Mouse (Mus musculus) megakaryocyte, embryonic 14.5 days (primary cell): ENCODE data around the gene Olfr826. TPM values are rescaled to one million over a fixed set of nuclear protein-coding genes. Genes with fewer than 3 reads are reported as not detected.
"Not testable (repeated sequence)": the region's sequence is repeated elsewhere in the genome, so short reads cannot be mapped to it uniquely, and the experiment has no call there.

Source experiments
- H3K27me3 ChIP-seq: replicated peaks from 2 replicates; pipeline ENCODE3; 2012; ENCODE audit warnings: inconsistent platforms
- H3K36me3 ChIP-seq: replicated peaks from 2 replicates; pipeline ENCODE3; 2012; ENCODE audit warnings: low read length, inconsistent platforms, mixed read lengths
- H3K4me1 ChIP-seq: 2 replicates; pipeline ENCODE4 v1.6.1; 2012; ENCODE audit warnings: inconsistent platforms
- H3K4me3 ChIP-seq: replicated peaks from 2 replicates; pipeline ENCODE3; 2012; ENCODE audit warnings: moderate library complexity, mild to moderate bottlenecking, inconsistent platforms
- H3K9me3 ChIP-seq: 2 replicates; pipeline ENCODE4 v1.6.1; 2012; ENCODE audit warnings: inconsistent platforms
- FLI1 ChIP-seq: IDR thresholded peaks from 2 replicates; pipeline ENCODE4 v1.6.1; 2012; ENCODE audit warnings: low read length, inconsistent platforms, mixed read lengths
- GATA1 ChIP-seq: IDR thresholded peaks from 3 replicates; pipeline ENCODE4 v1.6.1; 2012; ENCODE audit warnings: mixed read lengths, low read length, inconsistent platforms, borderline replicate concordance
- polyA plus RNA-seq: library from polyadenylated mRNA; stranded (reverse); fragments of >175 nt; gene quantifications from 2 replicates; pipeline ENCODE4 v1.2.3, GENCODE M21; 2012; ENCODE audit warnings: low replicate concordance; ENCODE audit not compliant: insufficient read depth

Olfr826 gene
- polyA plus RNA-seq, result not detected in 2 replicates

DNA sequence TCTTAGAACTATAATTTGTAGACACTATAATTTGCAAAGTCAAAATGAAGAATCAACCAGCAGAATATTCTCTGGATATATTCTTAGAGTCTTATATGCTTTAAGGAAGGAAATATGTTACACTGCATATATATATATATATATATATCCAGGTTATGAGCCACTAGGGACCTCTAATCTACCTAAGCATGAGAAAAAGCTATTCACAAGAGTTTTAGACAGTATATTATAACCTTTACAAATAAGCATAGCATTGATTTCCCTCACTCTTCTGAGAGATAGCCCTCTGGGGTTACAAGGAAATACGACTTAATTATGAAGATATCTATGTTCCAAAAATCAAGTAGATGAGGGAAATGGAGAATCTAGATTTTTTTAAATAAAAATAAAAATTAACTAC is at the start of gene Olfr826:
Gene Olfr826, minus strand, starts transcription at position 101 of the 400 bp plus-strand sequence.
- Histone ChIP-seq H3K36me3 (no peaks in the 10 kb centered on the region), H3K4me1 (no peaks in the 10 kb centered on the region), H3K27me3 (no peaks in the 10 kb centered on the region), H3K4me3 (no peak within 1 kb of the TSS), H3K9me3 (no peaks in the 10 kb centered on the region)
- TF ChIP-seq FLI1 (no peak), GATA1 (no peak)

- Histone ChIP-seq H3K36me3 (no peaks in the 10 kb centered on the region), H3K9me3 (no peaks in the 10 kb centered on the region), H3K27me3 (no peaks in the 10 kb centered on the region), H3K4me3 (no peak overlapping the region), H3K4me1 (no peaks in the 10 kb centered on the region)
- TF ChIP-seq FLI1, result no peak
- no peak for TF ChIP-seq GATA1
Observed at GRCm38 (mm10) chr10:130232117-130232516, 48.1 kb upstream of the Olfr826 start.

DNA sequence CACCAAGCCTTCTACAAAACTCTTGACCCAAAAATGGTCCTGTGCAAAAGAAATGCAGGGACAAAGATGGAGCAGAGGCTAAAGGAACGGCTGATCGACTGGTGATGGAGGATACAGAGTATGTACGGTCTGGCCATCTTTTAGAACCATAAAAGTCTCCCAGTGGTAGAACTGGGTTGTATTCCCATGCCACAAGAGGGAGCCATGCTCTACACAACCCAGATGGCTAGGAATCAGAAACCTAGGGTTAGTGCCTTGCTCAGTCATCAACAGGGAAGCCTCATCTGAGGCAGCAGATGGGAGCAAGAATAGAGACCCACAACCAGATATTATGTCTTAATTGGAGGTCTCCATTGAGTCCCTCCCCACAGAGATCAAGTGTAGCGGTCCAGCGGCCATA is 45.6 kb upstream of the Olfr826 start:
- no peaks in the 10 kb centered on the region for H3K9me3 ChIP-seq
- H3K4me1 ChIP-seq, result no peaks in the 10 kb centered on the region
- no peaks in the 10 kb centered on the region for H3K36me3 ChIP-seq
- no peak for TF ChIP-seq FLI1
- no peak for TF ChIP-seq GATA1
- no peak overlapping the region for H3K4me3 ChIP-seq
- H3K27me3 ChIP-seq, result no peaks in the 10 kb centered on the region

- no peaks in the 10 kb centered on the region for H3K4me1 ChIP-seq
- TF ChIP-seq GATA1 (no peak), FLI1 (no peak)
- H3K27me3 ChIP-seq, result no peaks in the 10 kb centered on the region
- H3K9me3 ChIP-seq, result no peaks in the 10 kb centered on the region
- no peaks in the 10 kb centered on the region for H3K36me3 ChIP-seq
- H3K4me3 ChIP-seq, result no peak overlapping the region
Observed at GRCm38 (mm10) chr10:130228246-130228645, 44.3 kb upstream of the Olfr826 start.

DNA sequence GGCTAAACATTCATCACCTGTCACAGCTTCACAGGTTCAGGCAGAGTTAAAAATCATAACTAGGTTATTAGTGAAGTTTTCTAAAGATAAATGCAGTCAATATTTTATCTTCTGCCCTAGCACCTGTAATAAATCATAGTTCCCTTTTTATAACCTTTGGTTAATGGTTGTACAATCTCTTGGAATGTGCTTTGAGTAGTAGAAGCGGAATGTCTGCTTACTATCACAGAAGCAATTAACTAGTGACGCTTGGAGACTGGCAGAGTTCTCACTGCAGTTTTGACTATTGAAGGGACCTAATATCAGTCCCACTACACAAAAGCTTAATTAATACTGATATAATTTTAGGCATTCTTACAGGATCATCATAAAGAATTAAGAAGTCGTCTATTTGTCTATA is 41.0 kb upstream of the Olfr826 start:
- Histone ChIP-seq H3K4me3 (no peak overlapping the region), H3K36me3 (no peaks in the 10 kb centered on the region), H3K27me3 (no peaks in the 10 kb centered on the region), H3K4me1 (no peaks in the 10 kb centered on the region), H3K9me3 (no peaks in the 10 kb centered on the region)
- TF ChIP-seq GATA1 (no peak), FLI1 (no peak)

GRCm38 (mm10) chr10:130214303-130214702 is 30.3 kb upstream of the Olfr826 start, which contains the start of gene Olfr827:
Olfr827 (minus strand) TSS chr10:130214403.
- Histone ChIP-seq H3K4me1 (no peaks in the 10 kb centered on the region), H3K36me3 (no peaks in the 10 kb centered on the region), H3K4me3 (no peak within 1 kb of the TSS), H3K27me3 (no peaks in the 10 kb centered on the region), H3K9me3 (no peaks in the 10 kb centered on the region)
- TF ChIP-seq GATA1, result no peak
- no peak for TF ChIP-seq FLI1

GRCm38 (mm10) chr10:130166666-130167065 is 17.3 kb downstream of the Olfr826 start, which contains the start of gene Olfr825:
Olfr825 (minus strand) TSS chr10:130166766.
- TF ChIP-seq FLI1 (no peak), GATA1 (no peak)
- H3K27me3 ChIP-seq, result no peaks in the 10 kb centered on the region
- no peaks in the 10 kb centered on the region; the same call in 1 of the 2 replicates for H3K9me3 ChIP-seq
- no peak within 1 kb of the TSS for H3K4me3 ChIP-seq
- H3K36me3 ChIP-seq, result no peaks in the 10 kb centered on the region
- no peaks in the 10 kb centered on the region for H3K4me1 ChIP-seq

DNA sequence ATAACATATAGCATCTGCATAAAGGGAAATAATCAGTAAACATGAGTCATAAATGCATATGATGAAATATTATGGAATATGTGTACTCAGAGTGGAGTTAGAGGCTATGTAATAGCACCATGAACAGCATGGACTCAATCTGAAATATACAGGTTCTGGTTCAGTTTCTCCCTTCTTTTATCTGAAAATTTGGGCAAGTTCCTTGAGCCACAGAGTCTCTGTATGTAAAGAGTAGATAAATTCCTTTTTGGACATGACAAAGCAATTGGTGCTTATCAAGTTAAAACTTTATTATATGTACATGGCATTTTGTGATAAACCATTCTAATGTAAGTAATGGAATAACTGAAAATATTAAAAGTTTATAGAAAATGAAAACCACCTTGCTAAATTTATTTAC is 18.8 kb downstream of the Olfr826 start:
- TF ChIP-seq GATA1, result no peak
- TF ChIP-seq FLI1, result no peak
- Histone ChIP-seq H3K4me3 (no peak overlapping the region), H3K36me3 (no peaks in the 10 kb centered on the region), H3K27me3 (no peaks in the 10 kb centered on the region), H3K4me1 (no peaks in the 10 kb centered on the region), H3K9me3 (no peaks in the 10 kb centered on the region)

- Histone ChIP-seq H3K27me3 (no peaks in the 10 kb centered on the region), H3K9me3 (peaks cover 5% of the 10 kb centered on the region; the same call in 1 of the 2 replicates), H3K4me3 (no peak overlapping the region), H3K36me3 (no peaks in the 10 kb centered on the region), H3K4me1 (no peaks in the 10 kb centered on the region)
- no peak for TF ChIP-seq GATA1
- TF ChIP-seq FLI1, result no peak
Observed at GRCm38 (mm10) chr10:130144121-130144520, 39.9 kb downstream of the Olfr826 start.

DNA sequence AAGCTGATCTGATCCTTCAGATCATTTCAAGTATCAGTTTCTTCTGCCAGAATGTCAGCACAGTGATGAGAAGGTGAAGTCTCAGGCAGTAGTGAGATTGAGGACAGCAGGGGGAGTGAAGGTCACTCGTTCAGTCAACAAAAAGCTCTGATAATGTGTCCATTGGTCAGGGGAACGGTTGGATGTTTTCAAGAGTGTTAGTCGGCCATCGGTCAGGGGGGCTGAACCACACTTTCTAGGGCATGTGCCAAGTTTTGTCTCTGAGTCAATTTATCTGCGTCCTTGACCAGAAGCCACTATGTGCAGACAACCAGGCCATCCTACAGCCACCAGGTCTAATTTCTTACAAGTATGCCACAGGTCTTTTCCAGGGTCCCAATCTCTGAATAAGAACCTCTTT is 41.5 kb downstream of the Olfr826 start:
- not testable (repeated sequence) for H3K27me3 ChIP-seq, H3K9me3 ChIP-seq, H3K36me3 ChIP-seq, H3K4me3 ChIP-seq, H3K4me1 ChIP-seq

DNA sequence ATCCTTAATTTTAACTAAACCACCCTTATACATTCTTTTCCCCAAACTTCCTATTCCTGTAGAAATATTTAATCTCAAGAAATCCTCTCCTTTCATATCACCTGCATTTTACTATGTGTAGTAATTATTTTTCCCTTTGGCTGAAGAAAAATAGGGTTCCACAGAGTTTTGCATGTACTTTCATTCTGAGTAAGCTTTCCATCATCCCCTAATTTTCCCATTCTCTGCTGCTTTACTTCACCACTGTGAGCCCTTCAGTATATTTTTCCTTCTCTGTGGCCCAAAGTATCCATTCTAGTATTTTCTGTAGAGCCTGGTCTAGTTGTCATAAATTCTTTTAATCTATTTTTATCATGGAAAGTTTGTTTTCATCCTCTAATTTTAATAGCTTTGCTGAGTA is 49.2 kb downstream of the Olfr826 start:
- Histone ChIP-seq H3K9me3 (no peaks in the 10 kb centered on the region), H3K4me3 (no peak overlapping the region), H3K4me1 (no peaks in the 10 kb centered on the region), H3K27me3 (no peaks in the 10 kb centered on the region), H3K36me3 (no peaks in the 10 kb centered on the region)
- TF ChIP-seq GATA1 (no peak), FLI1 (no peak)

DNA sequence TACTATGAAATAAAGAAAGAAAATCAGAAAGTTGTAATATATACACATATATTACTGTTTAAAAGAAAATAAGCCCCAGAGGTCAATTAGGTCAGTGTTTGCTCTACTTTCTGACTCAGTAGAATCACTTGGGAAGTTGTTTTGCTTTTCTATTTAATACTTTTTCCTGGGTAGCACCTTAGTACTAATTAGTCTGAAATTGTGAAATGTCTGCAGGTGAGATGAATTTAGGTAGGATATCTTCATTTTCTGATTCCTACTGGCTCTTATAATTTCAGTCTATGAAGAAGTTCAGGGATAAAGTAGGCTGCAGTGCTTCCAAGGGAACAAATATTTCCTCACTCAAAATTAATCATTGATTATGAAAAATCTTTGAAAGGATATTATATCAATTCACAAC is 54.1 kb downstream of the Olfr826 start, which contains the start of gene Olfr824:
Gene Olfr824, minus strand, starts transcription at position 101 of the 400 bp plus-strand sequence.
- H3K27me3 ChIP-seq, H3K9me3 ChIP-seq, H3K36me3 ChIP-seq, H3K4me1 ChIP-seq, H3K4me3 ChIP-seq: not testable (repeated sequence)
